Mouse (Mus musculus): ENCODE results near the gene Ttc32. TPM values are rescaled to one million over a fixed set of nuclear protein-coding genes. Genes with fewer than 3 reads are reported as not detected.

Gene Ttc32
- polyA plus RNA-seq (2015; fragmentation: Nextera tagmentation; extraction: Ambion mirVana), result 35.3 and 38.5 TPM in 2 replicates

GRCm38 (mm10) chr12:9029888-9030723 lies at the start of gene Ttc32:
Gene Ttc32 (plus strand): TSS chr12:9029997.
- under 1% methylated on average over 69 of the region's 69 CpGs for WGBS
- peak; percentile 94 for ATAC-seq
- Histone ChIP-seq H3K4me2 (replicated peaks; ENCODE audit: low read depth) (peak within 1 kb of the TSS; percentile 67), H3K4me3 (ENCODE audit: low read depth, low read length) (peak within 1 kb of the TSS; percentile 51), H3K9ac (ENCODE audit: low read depth, low read length) (peak within 1 kb of the TSS; percentile 68), H3K4me1 (replicated peaks; ENCODE audit: control insufficient read depth, insufficient read depth, low read length) (no peaks in the 10 kb centered on the region), H3K27ac (ENCODE audit: low read depth, low read length) (peak within 1 kb of the TSS; percentile 96), H3K27me3 (replicated peaks; ENCODE audit: control insufficient read depth, insufficient read depth, low read length) (no peaks in the 10 kb centered on the region), H3K36me3 (ENCODE audit: control insufficient read depth, insufficient read depth) (no peaks in the 10 kb centered on the region), H3K9me3 (ENCODE audit: control insufficient read depth) (no peaks in the 10 kb centered on the region)
- TF ChIP-seq CTCF (IDR thresholded peaks at IDR 0.05; ENCODE audit: low read depth), result peak; percentile 40

- no peaks in the 10 kb centered on the region for H3K4me1 ChIP-seq (replicated peaks; ENCODE audit: control insufficient read depth, insufficient read depth, low read length)
- H3K9ac ChIP-seq (ENCODE audit: low read depth, low read length), result no peak overlapping the region
- 69% methylated on average over 8 of the region's 8 CpGs for WGBS
- H3K4me3 ChIP-seq (ENCODE audit: low read depth, low read length), result no peak overlapping the region
- no peaks in the 10 kb centered on the region for H3K27me3 ChIP-seq (replicated peaks; ENCODE audit: control insufficient read depth, insufficient read depth, low read length)
- no peak overlapping the region for H3K4me2 ChIP-seq (replicated peaks; ENCODE audit: low read depth)
- no peaks in the 10 kb centered on the region for H3K9me3 ChIP-seq (ENCODE audit: control insufficient read depth)
- TF ChIP-seq CTCF (IDR thresholded peaks at IDR 0.05; ENCODE audit: low read depth), result no peak
- no peak overlapping the region for H3K27ac ChIP-seq (ENCODE audit: low read depth, low read length)
- ATAC-seq, result no peak
- no peaks in the 10 kb centered on the region for H3K36me3 ChIP-seq (ENCODE audit: control insufficient read depth, insufficient read depth)
Observed at GRCm38 (mm10) chr12:8993231-8993630, 36.6 kb upstream of the Ttc32 start.

- no peak for TF ChIP-seq CTCF (IDR thresholded peaks at IDR 0.05; ENCODE audit: low read depth)
- H3K4me2 ChIP-seq (replicated peaks; ENCODE audit: low read depth), result no peak overlapping the region
- H3K4me1 ChIP-seq (replicated peaks; ENCODE audit: control insufficient read depth, insufficient read depth, low read length), result no peaks in the 10 kb centered on the region
- H3K9me3 ChIP-seq (ENCODE audit: control insufficient read depth), result no peaks in the 10 kb centered on the region
- H3K9ac ChIP-seq (ENCODE audit: low read depth, low read length), result no peak overlapping the region
- WGBS, result 87% methylated on average over 4 of the region's 4 CpGs
- H3K27me3 ChIP-seq (replicated peaks; ENCODE audit: control insufficient read depth, insufficient read depth, low read length), result no peaks in the 10 kb centered on the region
- no peak for ATAC-seq
- no peak overlapping the region for H3K4me3 ChIP-seq (ENCODE audit: low read depth, low read length)
- H3K27ac ChIP-seq (ENCODE audit: low read depth, low read length), result no peak overlapping the region
- no peaks in the 10 kb centered on the region for H3K36me3 ChIP-seq (ENCODE audit: control insufficient read depth, insufficient read depth)
Observed at GRCm38 (mm10) chr12:8998318-8998717, 31.5 kb upstream of the Ttc32 start.

- H3K4me1 ChIP-seq (replicated peaks; ENCODE audit: control insufficient read depth, insufficient read depth, low read length), result no peaks in the 10 kb centered on the region
- H3K9ac ChIP-seq (ENCODE audit: low read depth, low read length), result no peak overlapping the region
- no peaks in the 10 kb centered on the region for H3K36me3 ChIP-seq (ENCODE audit: control insufficient read depth, insufficient read depth)
- 6% methylated on average over 5 of the region's 5 CpGs for WGBS
- no peaks in the 10 kb centered on the region for H3K27me3 ChIP-seq (replicated peaks; ENCODE audit: control insufficient read depth, insufficient read depth, low read length)
- H3K4me3 ChIP-seq (ENCODE audit: low read depth, low read length), result no peak overlapping the region
- H3K27ac ChIP-seq (ENCODE audit: low read depth, low read length), result no peak overlapping the region
- H3K9me3 ChIP-seq (ENCODE audit: control insufficient read depth), result no peaks in the 10 kb centered on the region
- no peak overlapping the region for H3K4me2 ChIP-seq (replicated peaks; ENCODE audit: low read depth)
- TF ChIP-seq CTCF (IDR thresholded peaks at IDR 0.05; ENCODE audit: low read depth), result peak; percentile 87
- ATAC-seq, result peak; percentile 45; the same call in 1 of the 2 replicates
Observed at GRCm38 (mm10) chr12:9002038-9002648, 27.7 kb upstream of the Ttc32 start.

- no peak for ATAC-seq
- Histone ChIP-seq H3K4me1 (replicated peaks; ENCODE audit: control insufficient read depth, insufficient read depth, low read length) (no peaks in the 10 kb centered on the region), H3K27me3 (replicated peaks; ENCODE audit: control insufficient read depth, insufficient read depth, low read length) (no peaks in the 10 kb centered on the region), H3K4me2 (replicated peaks; ENCODE audit: low read depth) (no peak overlapping the region), H3K9me3 (ENCODE audit: control insufficient read depth) (no peaks in the 10 kb centered on the region), H3K36me3 (ENCODE audit: control insufficient read depth, insufficient read depth) (no peaks in the 10 kb centered on the region), H3K27ac (ENCODE audit: low read depth, low read length) (no peak overlapping the region), H3K9ac (ENCODE audit: low read depth, low read length) (no peak overlapping the region), H3K4me3 (ENCODE audit: low read depth, low read length) (no peak overlapping the region)
- no peak for TF ChIP-seq CTCF (IDR thresholded peaks at IDR 0.05; ENCODE audit: low read depth)
- WGBS, result 65% methylated on average over 4 of the region's 4 CpGs
Observed at GRCm38 (mm10) chr12:9007146-9007545, 22.7 kb upstream of the Ttc32 start.

- no peak for TF ChIP-seq CTCF (IDR thresholded peaks at IDR 0.05; ENCODE audit: low read depth)
- Histone ChIP-seq H3K4me2 (replicated peaks; ENCODE audit: low read depth) (no peak overlapping the region), H3K27ac (ENCODE audit: low read depth, low read length) (no peak overlapping the region), H3K4me1 (replicated peaks; ENCODE audit: control insufficient read depth, insufficient read depth, low read length) (no peaks in the 10 kb centered on the region), H3K4me3 (ENCODE audit: low read depth, low read length) (no peak overlapping the region), H3K36me3 (ENCODE audit: control insufficient read depth, insufficient read depth) (no peaks in the 10 kb centered on the region), H3K9me3 (ENCODE audit: control insufficient read depth) (no peaks in the 10 kb centered on the region), H3K27me3 (replicated peaks; ENCODE audit: control insufficient read depth, insufficient read depth, low read length) (no peaks in the 10 kb centered on the region), H3K9ac (ENCODE audit: low read depth, low read length) (no peak overlapping the region)
- 92% methylated on average over 6 of the region's 6 CpGs for WGBS
- no peak for ATAC-seq
Observed at GRCm38 (mm10) chr12:9007811-9008210, 22.0 kb upstream of the Ttc32 start.
